Mouse (Mus musculus): ENCODE data around the gene F7. TPM values are rescaled to one million over a fixed set of nuclear protein-coding genes. Genes with fewer than 3 reads are reported as not detected.
"Not testable (repeated sequence)": the region's sequence is repeated elsewhere in the genome, so short reads cannot be mapped to it uniquely, and the experiment has no call there.

Gene F7
- polyA plus RNA-seq, 2 experiments = 4.1 to 5.8 TPM

DNA sequence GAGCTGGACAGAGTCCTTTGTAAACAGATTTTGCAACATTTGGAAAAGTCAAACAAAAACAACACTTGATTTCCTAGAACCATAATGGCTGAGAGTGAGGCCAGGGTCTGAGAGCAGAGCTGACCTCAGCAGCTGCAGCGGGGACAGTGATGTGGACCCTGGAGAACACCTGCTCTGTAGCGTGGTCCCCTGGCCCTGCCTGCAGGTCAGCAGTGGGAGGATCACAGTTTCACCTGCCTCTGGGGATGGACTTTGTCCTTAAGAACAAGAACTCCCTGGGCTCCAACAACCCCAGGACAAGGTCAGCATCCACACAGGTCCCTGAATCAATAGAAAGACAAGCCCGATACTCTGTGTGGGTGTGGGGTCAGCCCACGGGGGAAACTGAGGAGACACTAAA is 31.5 kb downstream of the F7 start:
- Histone ChIP-seq H3K27me3 (ENCODE audit: control insufficient read depth, insufficient read depth, low read length) (no peaks in the 10 kb centered on the region), H3K4me3 (ENCODE audit: insufficient read depth in 1 of 2, low read depth in 2 of 2, low read length in 2 of 2) (no peak overlapping the region), H3K36me3 (replicated peaks; ENCODE audit: control insufficient read depth, insufficient read depth, low read depth) (no peaks in the 10 kb centered on the region), H3K9me3 (ENCODE audit: control insufficient read depth, low read length) (no peaks in the 10 kb centered on the region), H3K9ac (replicated peaks) (no peak overlapping the region), H3K27ac (no peak overlapping the region), H3K4me1 (replicated peaks; ENCODE audit: control insufficient read depth in 2 of 2, insufficient read depth in 2 of 2, low read length in 1 of 2) (peaks cover 0 to 4% of the 10 kb centered on the region in 2 experiments; a peak in 1 of 4 replicates), H3K4me2 (ENCODE audit: low read depth) (peak overlapping the region; percentile 8; the same call in 1 of the 2 replicates)
- TF ChIP-seq EP300 (IDR thresholded peaks at IDR 0.05; ENCODE audit: low read depth) = no peak
- TF ChIP-seq CTCF (IDR thresholded peaks at IDR 0.05; ENCODE audit: low read depth) = no peak
- WGBS (ENCODE audit: insufficient replicate concordance) = 54% methylated on average over 4 of the region's 4 CpGs
- DNase-seq (ENCODE audit: low read depth in 3 of 3, low spot score in 3 of 3) (peak in 2 of 3 experiments; percentile 20 to 26), ATAC-seq (ENCODE audit: insufficient read depth) (peak; percentile 73)

DNA sequence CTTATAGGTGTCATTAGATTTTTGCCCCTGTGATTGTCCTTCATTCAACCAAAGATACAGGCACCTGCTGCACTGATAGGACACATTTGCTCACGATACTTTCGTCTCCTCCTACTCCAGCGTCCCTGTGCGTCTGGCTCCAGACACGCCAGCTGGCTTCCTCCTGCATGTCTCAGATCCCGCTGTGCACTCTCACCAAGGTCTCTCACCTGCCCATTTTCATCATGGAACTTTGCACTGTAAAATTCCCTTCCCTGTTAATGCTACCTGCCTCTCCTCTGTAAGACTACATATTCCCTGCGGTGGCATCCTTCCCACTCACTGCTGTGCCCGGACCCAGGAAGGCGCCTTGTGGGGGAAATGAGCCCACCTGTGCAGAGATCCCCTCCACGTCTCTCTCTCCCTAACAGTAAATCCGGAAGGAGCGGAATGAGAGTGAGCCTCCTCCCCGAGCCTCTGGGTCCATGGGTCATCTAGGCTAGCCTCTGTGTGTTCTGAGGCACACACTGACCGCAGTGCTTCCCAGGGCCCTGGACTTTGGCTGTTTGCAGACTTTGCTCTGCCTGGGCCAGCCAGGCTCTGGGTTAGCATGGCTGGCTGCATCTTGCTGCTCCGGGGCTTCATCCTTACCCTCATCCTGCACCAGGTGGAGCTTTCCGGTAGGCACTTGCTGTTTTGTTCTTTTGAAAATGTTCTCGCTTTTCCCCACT is 34.8 kb downstream of the F7 start, which contains the start of gene Proz:
Gene Proz (plus strand): TSS at position 474 of the 710 bp plus-strand sequence.
- H3K4me1 ChIP-seq (replicated peaks; ENCODE audit: control insufficient read depth in 2 of 2, insufficient read depth in 2 of 2, low read length in 1 of 2) = peaks cover 0 to 7% of the 10 kb centered on the region in 2 experiments; a peak in 2 of 4 replicates
- no peak within 1 kb of the TSS for H3K27ac ChIP-seq
- peak within 1 kb of the TSS; percentile 27 to 43 for H3K4me3 ChIP-seq (ENCODE audit: insufficient read depth in 1 of 2, low read depth in 2 of 2, low read length in 2 of 2)
- H3K4me2 ChIP-seq (ENCODE audit: low read depth) = peak within 1 kb of the TSS; percentile 46
- no peaks in the 10 kb centered on the region for H3K27me3 ChIP-seq (ENCODE audit: control insufficient read depth, insufficient read depth, low read length)
- H3K9me3 ChIP-seq (ENCODE audit: control insufficient read depth, low read length) = no peaks in the 10 kb centered on the region
- peak in 1 of 3 experiments; percentile 22 for DNase-seq (ENCODE audit: low read depth in 3 of 3, low spot score in 3 of 3)
- peak; percentile 58 for ATAC-seq (ENCODE audit: insufficient read depth)
- TF ChIP-seq CTCF (IDR thresholded peaks at IDR 0.05; ENCODE audit: low read depth) (no peak), EP300 (IDR thresholded peaks at IDR 0.05; ENCODE audit: low read depth) (no peak)
- H3K9ac ChIP-seq (replicated peaks) = 0 out of 2 replicates have a peak within 1 kb of the TSS, but pooled peaks have one; percentile 9
- no peaks in the 10 kb centered on the region for H3K36me3 ChIP-seq (replicated peaks; ENCODE audit: control insufficient read depth, insufficient read depth, low read depth)
- WGBS (ENCODE audit: insufficient replicate concordance) = 57% methylated on average over 17 of the region's 17 CpGs

DNA sequence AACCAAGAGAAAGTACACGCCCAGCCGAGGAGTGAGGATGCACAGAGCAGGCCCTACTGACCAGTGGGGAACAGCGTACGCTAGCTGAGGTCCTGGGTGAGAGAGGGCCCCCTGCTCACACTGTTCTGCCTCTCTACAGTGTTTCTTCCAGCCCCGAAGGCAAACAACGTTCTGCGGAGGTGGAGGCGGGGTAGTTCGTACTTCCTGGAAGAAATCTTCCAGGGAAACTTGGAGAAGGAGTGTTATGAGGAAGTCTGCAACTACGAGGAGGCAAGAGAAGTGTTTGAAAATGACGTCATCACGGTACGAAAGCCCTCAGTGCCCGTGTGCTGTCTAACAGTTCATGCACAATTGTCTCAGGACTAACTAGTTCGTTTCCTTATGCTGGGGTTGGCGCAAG is 37.3 kb downstream of the F7 start:
- DNase-seq (ENCODE audit: low read depth in 3 of 3, low spot score in 3 of 3) = no peak
- peaks cover 0 to 3% of the 10 kb centered on the region in 2 experiments; a peak in 2 of 4 replicates for H3K4me1 ChIP-seq (replicated peaks; ENCODE audit: control insufficient read depth in 2 of 2, insufficient read depth in 2 of 2, low read length in 1 of 2)
- WGBS (ENCODE audit: insufficient replicate concordance) = 51% methylated on average over 16 of the region's 16 CpGs

DNA sequence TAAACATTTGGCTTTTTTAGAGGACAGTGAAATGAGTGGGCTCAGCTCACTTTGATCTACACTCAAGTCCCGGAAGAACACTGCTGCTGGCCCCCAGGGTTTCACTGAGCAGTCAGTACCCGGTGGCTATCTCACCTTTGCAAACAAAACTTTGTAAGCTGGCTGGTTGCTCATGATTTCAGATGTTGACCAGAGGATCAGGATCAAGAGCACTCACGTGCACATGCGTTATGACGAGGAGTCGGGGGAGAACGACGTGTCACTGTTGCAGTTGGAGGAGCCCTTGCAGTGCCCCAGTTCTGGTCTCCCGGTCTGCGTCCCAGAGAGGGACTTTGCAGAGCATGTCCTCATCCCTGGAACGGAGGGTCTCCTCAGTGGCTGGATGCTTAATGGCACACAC is 47.4 kb downstream of the F7 start:
- ATAC-seq (ENCODE audit: insufficient read depth) (no peak), DNase-seq (ENCODE audit: low read depth in 3 of 3, low spot score in 3 of 3) (no peak)
- TF ChIP-seq CTCF (IDR thresholded peaks at IDR 0.05; ENCODE audit: low read depth) (no peak), EP300 (IDR thresholded peaks at IDR 0.05; ENCODE audit: low read depth) (no peak)
- no peak overlapping the region for H3K9ac ChIP-seq (replicated peaks)
- no peaks in the 10 kb centered on the region; the same call in none of the 2 replicates for H3K36me3 ChIP-seq (replicated peaks; ENCODE audit: control insufficient read depth, insufficient read depth, low read depth)
- 84% methylated on average over 11 of the region's 11 CpGs for WGBS (ENCODE audit: insufficient replicate concordance)
- no peak overlapping the region for H3K27ac ChIP-seq
- no peaks in the 10 kb centered on the region for H3K9me3 ChIP-seq (ENCODE audit: control insufficient read depth, low read length)
- no peaks in the 10 kb centered on the region for H3K27me3 ChIP-seq (ENCODE audit: control insufficient read depth, insufficient read depth, low read length)
- no peak overlapping the region for H3K4me3 ChIP-seq (ENCODE audit: insufficient read depth in 1 of 2, low read depth in 2 of 2, low read length in 2 of 2)
- H3K4me2 ChIP-seq (ENCODE audit: low read depth) = no peak overlapping the region
- peaks cover 0 to 4% of the 10 kb centered on the region in 2 experiments; a peak in 2 of 4 replicates for H3K4me1 ChIP-seq (replicated peaks; ENCODE audit: control insufficient read depth in 2 of 2, insufficient read depth in 2 of 2, low read length in 1 of 2)

More for the DNA sequence above, 37.3 kb downstream of the F7 start:
- no peak for ATAC-seq (ENCODE audit: insufficient read depth)
- no peak overlapping the region for H3K27ac ChIP-seq
- no peak overlapping the region for H3K9ac ChIP-seq (replicated peaks)
- no peaks in the 10 kb centered on the region for H3K9me3 ChIP-seq (ENCODE audit: control insufficient read depth, low read length)
- H3K36me3 ChIP-seq (replicated peaks; ENCODE audit: control insufficient read depth, insufficient read depth, low read depth) = no peaks in the 10 kb centered on the region
- no peak overlapping the region for H3K4me2 ChIP-seq (ENCODE audit: low read depth)
- no peak overlapping the region for H3K4me3 ChIP-seq (ENCODE audit: insufficient read depth in 1 of 2, low read depth in 2 of 2, low read length in 2 of 2)
- H3K27me3 ChIP-seq (ENCODE audit: control insufficient read depth, insufficient read depth, low read length) = no peaks in the 10 kb centered on the region
- TF ChIP-seq EP300 (IDR thresholded peaks at IDR 0.05; ENCODE audit: low read depth) = no peak
- no peak for TF ChIP-seq CTCF (IDR thresholded peaks at IDR 0.05; ENCODE audit: low read depth)

DNA sequence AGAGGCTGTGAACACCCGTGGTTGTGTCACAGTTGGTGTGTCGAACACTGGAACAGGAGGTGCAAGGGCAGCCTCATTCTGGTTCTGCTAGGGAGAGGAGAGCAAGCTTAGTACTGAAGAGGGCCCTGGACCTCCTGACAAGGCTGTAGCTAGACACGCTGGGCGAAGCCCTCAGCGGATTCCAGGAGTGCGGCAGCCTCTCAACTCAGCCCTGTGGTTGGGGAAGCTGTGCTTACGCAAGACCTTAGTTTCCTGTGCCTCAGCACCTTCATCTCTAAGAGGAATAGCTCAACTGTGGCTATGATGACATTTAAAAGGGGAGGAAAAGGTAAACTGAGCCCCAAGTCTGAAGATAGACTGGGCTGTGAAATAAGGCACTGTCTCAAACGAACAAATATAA is 49.2 kb downstream of the F7 start:
- TF ChIP-seq CTCF (IDR thresholded peaks at IDR 0.05; ENCODE audit: low read depth) (no peak), EP300 (IDR thresholded peaks at IDR 0.05; ENCODE audit: low read depth) (no peak)
- 67% methylated on average over 8 of the region's 8 CpGs for WGBS (ENCODE audit: insufficient replicate concordance)
- Histone ChIP-seq H3K36me3 (replicated peaks; ENCODE audit: control insufficient read depth, insufficient read depth, low read depth) (peaks cover 12% of the 10 kb centered on the region), H3K4me2 (ENCODE audit: low read depth) (no peak overlapping the region), H3K9me3 (ENCODE audit: control insufficient read depth, low read length) (no peaks in the 10 kb centered on the region), H3K27me3 (ENCODE audit: control insufficient read depth, insufficient read depth, low read length) (no peaks in the 10 kb centered on the region), H3K27ac (no peak overlapping the region), H3K9ac (replicated peaks) (no peak overlapping the region), H3K4me3 (ENCODE audit: insufficient read depth in 1 of 2, low read depth in 2 of 2, low read length in 2 of 2) (no peak overlapping the region), H3K4me1 (replicated peaks; ENCODE audit: control insufficient read depth in 2 of 2, insufficient read depth in 2 of 2, low read length in 1 of 2) (peaks cover 0 to 4% of the 10 kb centered on the region in 2 experiments; a peak in 2 of 4 replicates)
- ATAC-seq (ENCODE audit: insufficient read depth) (peak; percentile 33; the same call in 1 of the 2 replicates), DNase-seq (ENCODE audit: low read depth in 3 of 3, low spot score in 3 of 3) (no peak)

DNA sequence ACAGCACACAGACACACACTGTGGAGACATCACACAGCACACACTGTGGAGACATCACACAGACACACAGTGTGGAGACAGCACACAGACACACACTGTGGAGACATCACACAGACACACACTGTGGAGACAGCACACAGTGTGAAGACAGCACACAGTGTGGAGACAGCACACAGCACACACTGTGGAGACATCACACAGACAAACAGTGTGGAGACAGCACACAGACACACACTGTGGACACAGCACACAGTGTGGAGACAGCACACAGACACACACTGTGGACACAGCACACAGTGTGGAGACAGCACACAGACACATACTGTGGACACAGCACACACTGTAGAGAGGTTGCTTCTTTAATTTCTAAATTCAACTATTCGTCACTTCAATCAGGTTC is 49.7 kb downstream of the F7 start:
- not testable (repeated sequence) for H3K4me1 ChIP-seq (replicated peaks; ENCODE audit: control insufficient read depth in 2 of 2, insufficient read depth in 2 of 2, low read length in 1 of 2); ATAC-seq (ENCODE audit: insufficient read depth); H3K4me3 ChIP-seq (ENCODE audit: insufficient read depth in 1 of 2, low read depth in 2 of 2, low read length in 2 of 2); H3K27ac ChIP-seq; H3K9me3 ChIP-seq (ENCODE audit: control insufficient read depth, low read length); DNase-seq (ENCODE audit: low read depth in 3 of 3, low spot score in 3 of 3); H3K27me3 ChIP-seq (ENCODE audit: control insufficient read depth, insufficient read depth, low read length); H3K9ac ChIP-seq (replicated peaks); H3K4me2 ChIP-seq (ENCODE audit: low read depth)
- 88% methylated on average over 1 of the region's 1 CpGs for WGBS (ENCODE audit: insufficient replicate concordance)
- peaks cover 13% of the 10 kb centered on the region for H3K36me3 ChIP-seq (replicated peaks; ENCODE audit: control insufficient read depth, insufficient read depth, low read depth)
